Mouse (Mus musculus): ENCODE measurements around the gene Zfyve21. TPM values are rescaled to one million over a fixed set of nuclear protein-coding genes. Genes with fewer than 3 reads are reported as not detected.
A peak's percentile ranks its signal among the peaks of the same experiment; 100 is the strongest.

Zfyve21 gene
- polyA plus RNA-seq, 1 experiment from 2014 or later = 89.3 TPM

- H3K27me3 ChIP-seq (ENCODE audit: control insufficient read depth, insufficient read depth, low read length) = no peaks in the 10 kb centered on the region
- 0 out of 4 replicates have a peak overlapping the region, but pooled peaks have one; percentile 10 to 13 for H3K27ac ChIP-seq (replicated peaks in 1 of 2; ENCODE audit: control insufficient read depth in 1 of 2, insufficient read depth in 1 of 2, low read depth in 2 of 2, low read length in 2 of 2)
- H3K4me3 ChIP-seq (ENCODE audit: control insufficient read depth in 1 of 2, insufficient read depth in 1 of 2, low read depth in 1 of 2, low read length in 2 of 2) = no peak overlapping the region
- H3K4me2 ChIP-seq (ENCODE audit: low read length) = peak overlapping the region; percentile 80
- H3K4me1 ChIP-seq (ENCODE audit: control insufficient read depth in 2 of 2, insufficient read depth in 2 of 2, low read length in 2 of 2) = peaks cover 20 to 44% of the 10 kb centered on the region in 2 experiments
- peaks cover 5% of the 10 kb centered on the region; the same call in 1 of the 2 replicates for H3K36me3 ChIP-seq (ENCODE audit: control insufficient read depth, insufficient read depth, low read length)
- ATAC-seq (ENCODE audit: insufficient number of reproducible peaks, insufficient read depth, low FRiP score, low read depth) = no peak
- no peaks in the 10 kb centered on the region for H3K9me3 ChIP-seq (ENCODE audit: control insufficient read depth, low read length)
- 0 out of 2 replicates have a peak overlapping the region, but pooled peaks have one; percentile 0 for H3K9ac ChIP-seq (ENCODE audit: low read length)
- WGBS = 48% methylated on average over 13 of the region's 13 CpGs
These were observed 2.6 kb downstream of the Zfyve21 start for GRCm38 (mm10) chr12:111816528-111816927.

GRCm38 (mm10) chr12:111816967-111817366 lies 3.0 kb downstream of the Zfyve21 start:
- no peak overlapping the region for H3K9ac ChIP-seq (ENCODE audit: low read length)
- peaks cover 20 to 44% of the 10 kb centered on the region in 2 experiments for H3K4me1 ChIP-seq (ENCODE audit: control insufficient read depth in 2 of 2, insufficient read depth in 2 of 2, low read length in 2 of 2)
- ATAC-seq (ENCODE audit: insufficient number of reproducible peaks, insufficient read depth, low FRiP score, low read depth) = no peak
- H3K9me3 ChIP-seq (ENCODE audit: control insufficient read depth, low read length) = no peaks in the 10 kb centered on the region
- H3K4me3 ChIP-seq (ENCODE audit: control insufficient read depth in 1 of 2, insufficient read depth in 1 of 2, low read depth in 1 of 2, low read length in 2 of 2) = no peak overlapping the region
- WGBS = 63% methylated on average over 9 of the region's 9 CpGs
- peak overlapping the region; percentile 80; the same call in 1 of the 2 replicates for H3K4me2 ChIP-seq (ENCODE audit: low read length)
- H3K27me3 ChIP-seq (ENCODE audit: control insufficient read depth, insufficient read depth, low read length) = no peaks in the 10 kb centered on the region
- H3K36me3 ChIP-seq (ENCODE audit: control insufficient read depth, insufficient read depth, low read length) = peaks cover 5% of the 10 kb centered on the region; the same call in 1 of the 2 replicates
- 0 out of 4 replicates have a peak overlapping the region, but pooled peaks of 1 of the 2 experiments have one; percentile 13 for H3K27ac ChIP-seq (replicated peaks in 1 of 2; ENCODE audit: control insufficient read depth in 1 of 2, insufficient read depth in 1 of 2, low read depth in 2 of 2, low read length in 2 of 2)

GRCm38 (mm10) chr12:111817991-111818390 lies 4.0 kb downstream of the Zfyve21 start:
- Histone ChIP-seq H3K4me3 (ENCODE audit: control insufficient read depth in 1 of 2, insufficient read depth in 1 of 2, low read depth in 1 of 2, low read length in 2 of 2) (no peak overlapping the region), H3K27ac (replicated peaks in 1 of 2; ENCODE audit: control insufficient read depth in 1 of 2, insufficient read depth in 1 of 2, low read depth in 2 of 2, low read length in 2 of 2) (no peak overlapping the region), H3K27me3 (ENCODE audit: control insufficient read depth, insufficient read depth, low read length) (no peaks in the 10 kb centered on the region), H3K4me1 (ENCODE audit: control insufficient read depth in 2 of 2, insufficient read depth in 2 of 2, low read length in 2 of 2) (peaks cover 17 to 38% of the 10 kb centered on the region in 2 experiments), H3K36me3 (ENCODE audit: control insufficient read depth, insufficient read depth, low read length) (peaks cover 9% of the 10 kb centered on the region), H3K9ac (ENCODE audit: low read length) (no peak overlapping the region), H3K4me2 (ENCODE audit: low read length) (no peak overlapping the region), H3K9me3 (ENCODE audit: control insufficient read depth, low read length) (no peaks in the 10 kb centered on the region)
- ATAC-seq (ENCODE audit: insufficient number of reproducible peaks, insufficient read depth, low FRiP score, low read depth) = no peak
- 94% methylated on average over 8 of the region's 8 CpGs for WGBS

GRCm38 (mm10) chr12:111819936-111820335 lies 6.0 kb downstream of the Zfyve21 start:
- Histone ChIP-seq H3K27me3 (ENCODE audit: control insufficient read depth, insufficient read depth, low read length) (no peaks in the 10 kb centered on the region), H3K4me3 (ENCODE audit: control insufficient read depth in 1 of 2, insufficient read depth in 1 of 2, low read depth in 1 of 2, low read length in 2 of 2) (no peak overlapping the region), H3K9ac (ENCODE audit: low read length) (no peak overlapping the region), H3K4me2 (ENCODE audit: low read length) (no peak overlapping the region), H3K36me3 (ENCODE audit: control insufficient read depth, insufficient read depth, low read length) (peaks cover 27% of the 10 kb centered on the region), H3K9me3 (ENCODE audit: control insufficient read depth, low read length) (no peaks in the 10 kb centered on the region), H3K27ac (replicated peaks in 1 of 2; ENCODE audit: control insufficient read depth in 1 of 2, insufficient read depth in 1 of 2, low read depth in 2 of 2, low read length in 2 of 2) (no peak overlapping the region), H3K4me1 (ENCODE audit: control insufficient read depth in 2 of 2, insufficient read depth in 2 of 2, low read length in 2 of 2) (peaks cover 17 to 32% of the 10 kb centered on the region in 2 experiments)
- 77% methylated on average over 8 of the region's 8 CpGs for WGBS
- no peak for ATAC-seq (ENCODE audit: insufficient number of reproducible peaks, insufficient read depth, low FRiP score, low read depth)

- H3K27ac ChIP-seq (replicated peaks in 1 of 2; ENCODE audit: control insufficient read depth in 1 of 2, insufficient read depth in 1 of 2, low read depth in 2 of 2, low read length in 2 of 2) = no peak overlapping the region
- H3K9ac ChIP-seq (ENCODE audit: low read length) = no peak overlapping the region
- no peak overlapping the region for H3K4me3 ChIP-seq (ENCODE audit: control insufficient read depth in 1 of 2, insufficient read depth in 1 of 2, low read depth in 1 of 2, low read length in 2 of 2)
- ATAC-seq (ENCODE audit: insufficient number of reproducible peaks, insufficient read depth, low FRiP score, low read depth) = no peak
- H3K4me1 ChIP-seq (ENCODE audit: control insufficient read depth in 2 of 2, insufficient read depth in 2 of 2, low read length in 2 of 2) = peaks cover 10 to 25% of the 10 kb centered on the region in 2 experiments
- 94% methylated on average over 7 of the region's 7 CpGs for WGBS
- H3K9me3 ChIP-seq (ENCODE audit: control insufficient read depth, low read length) = no peaks in the 10 kb centered on the region
- H3K4me2 ChIP-seq (ENCODE audit: low read length) = no peak overlapping the region
- no peaks in the 10 kb centered on the region for H3K27me3 ChIP-seq (ENCODE audit: control insufficient read depth, insufficient read depth, low read length)
- H3K36me3 ChIP-seq (ENCODE audit: control insufficient read depth, insufficient read depth, low read length) = peaks cover 35% of the 10 kb centered on the region
These were observed 6.7 kb downstream of the Zfyve21 start for GRCm38 (mm10) chr12:111820708-111821107.

GRCm38 (mm10) chr12:111821931-111822330 lies 8.0 kb downstream of the Zfyve21 start:
- no peaks in the 10 kb centered on the region for H3K9me3 ChIP-seq (ENCODE audit: control insufficient read depth, low read length)
- peaks cover 3 to 12% of the 10 kb centered on the region in 2 experiments; a peak in 3 of 4 replicates for H3K4me1 ChIP-seq (ENCODE audit: control insufficient read depth in 2 of 2, insufficient read depth in 2 of 2, low read length in 2 of 2)
- no peaks in the 10 kb centered on the region for H3K27me3 ChIP-seq (ENCODE audit: control insufficient read depth, insufficient read depth, low read length)
- no peak overlapping the region for H3K9ac ChIP-seq (ENCODE audit: low read length)
- no peak overlapping the region for H3K4me2 ChIP-seq (ENCODE audit: low read length)
- no peak for ATAC-seq (ENCODE audit: insufficient number of reproducible peaks, insufficient read depth, low FRiP score, low read depth)
- H3K36me3 ChIP-seq (ENCODE audit: control insufficient read depth, insufficient read depth, low read length) = peaks cover 47% of the 10 kb centered on the region
- 74% methylated on average over 4 of the region's 4 CpGs for WGBS
- no peak overlapping the region for H3K4me3 ChIP-seq (ENCODE audit: control insufficient read depth in 1 of 2, insufficient read depth in 1 of 2, low read depth in 1 of 2, low read length in 2 of 2)
- H3K27ac ChIP-seq (replicated peaks in 1 of 2; ENCODE audit: control insufficient read depth in 1 of 2, insufficient read depth in 1 of 2, low read depth in 2 of 2, low read length in 2 of 2) = no peak overlapping the region

GRCm38 (mm10) chr12:111827556-111827955 lies 13.6 kb downstream of the Zfyve21 start:
- H3K4me3 ChIP-seq (ENCODE audit: control insufficient read depth in 1 of 2, insufficient read depth in 1 of 2, low read depth in 1 of 2, low read length in 2 of 2) = no peak overlapping the region
- H3K27ac ChIP-seq (replicated peaks in 1 of 2; ENCODE audit: control insufficient read depth in 1 of 2, insufficient read depth in 1 of 2, low read depth in 2 of 2, low read length in 2 of 2) = no peak overlapping the region
- peaks cover 99% of the 10 kb centered on the region for H3K36me3 ChIP-seq (ENCODE audit: control insufficient read depth, insufficient read depth, low read length)
- 90% methylated on average over 12 of the region's 12 CpGs for WGBS
- ATAC-seq (ENCODE audit: insufficient number of reproducible peaks, insufficient read depth, low FRiP score, low read depth) = no peak
- no peaks in the 10 kb centered on the region for H3K4me1 ChIP-seq (ENCODE audit: control insufficient read depth in 2 of 2, insufficient read depth in 2 of 2, low read length in 2 of 2)
- no peaks in the 10 kb centered on the region for H3K27me3 ChIP-seq (ENCODE audit: control insufficient read depth, insufficient read depth, low read length)
- no peak overlapping the region for H3K4me2 ChIP-seq (ENCODE audit: low read length)
- no peaks in the 10 kb centered on the region for H3K9me3 ChIP-seq (ENCODE audit: control insufficient read depth, low read length)
- no peak overlapping the region for H3K9ac ChIP-seq (ENCODE audit: low read length)

GRCm38 (mm10) chr12:111829447-111829846 lies 15.5 kb downstream of the Zfyve21 start:
- WGBS = 87% methylated on average over 5 of the region's 5 CpGs
- H3K27me3 ChIP-seq (ENCODE audit: control insufficient read depth, insufficient read depth, low read length) = no peaks in the 10 kb centered on the region
- no peaks in the 10 kb centered on the region for H3K9me3 ChIP-seq (ENCODE audit: control insufficient read depth, low read length)
- no peak for ATAC-seq (ENCODE audit: insufficient number of reproducible peaks, insufficient read depth, low FRiP score, low read depth)
- no peak overlapping the region for H3K4me2 ChIP-seq (ENCODE audit: low read length)
- H3K36me3 ChIP-seq (ENCODE audit: control insufficient read depth, insufficient read depth, low read length) = peaks cover 100% of the 10 kb centered on the region
- H3K4me1 ChIP-seq (ENCODE audit: control insufficient read depth in 2 of 2, insufficient read depth in 2 of 2, low read length in 2 of 2) = no peaks in the 10 kb centered on the region
- H3K9ac ChIP-seq (ENCODE audit: low read length) = no peak overlapping the region
- H3K4me3 ChIP-seq (ENCODE audit: control insufficient read depth in 1 of 2, insufficient read depth in 1 of 2, low read depth in 1 of 2, low read length in 2 of 2) = no peak overlapping the region
- no peak overlapping the region for H3K27ac ChIP-seq (replicated peaks in 1 of 2; ENCODE audit: control insufficient read depth in 1 of 2, insufficient read depth in 1 of 2, low read depth in 2 of 2, low read length in 2 of 2)

All from heart, embryonic 14.5 days (tissue).